Mouse (Mus musculus): ENCODE data around the gene Ninl. TPM values are rescaled to one million over a fixed set of nuclear protein-coding genes. Genes with fewer than 3 reads are reported as not detected.

The Ninl gene
- polyA plus RNA-seq, 1 experiment from 2014 or later: 8.4 TPM

- no peak overlapping the region for H3K4me3 ChIP-seq
- H3K27me3 ChIP-seq: no peaks in the 10 kb centered on the region
- H3K9ac ChIP-seq: no peak overlapping the region
- H3K9me3 ChIP-seq: no peaks in the 10 kb centered on the region
- no peak overlapping the region for H3K4me2 ChIP-seq
- WGBS: 79% methylated on average over 7 of the region's 7 CpGs
- H3K36me3 ChIP-seq: peaks cover 6% of the 10 kb centered on the region; the same call in 1 of the 2 replicates
- no peak for ATAC-seq (ENCODE audit: insufficient number of reproducible peaks, insufficient read depth, low FRiP score, low TSS enrichment, low read depth)
- H3K4me1 ChIP-seq: no peaks in the 10 kb centered on the region
- H3K27ac ChIP-seq: no peak overlapping the region
Observed at GRCm38 (mm10) chr2:150895691-150896252, 143.4 kb downstream of the Ninl start.

DNA sequence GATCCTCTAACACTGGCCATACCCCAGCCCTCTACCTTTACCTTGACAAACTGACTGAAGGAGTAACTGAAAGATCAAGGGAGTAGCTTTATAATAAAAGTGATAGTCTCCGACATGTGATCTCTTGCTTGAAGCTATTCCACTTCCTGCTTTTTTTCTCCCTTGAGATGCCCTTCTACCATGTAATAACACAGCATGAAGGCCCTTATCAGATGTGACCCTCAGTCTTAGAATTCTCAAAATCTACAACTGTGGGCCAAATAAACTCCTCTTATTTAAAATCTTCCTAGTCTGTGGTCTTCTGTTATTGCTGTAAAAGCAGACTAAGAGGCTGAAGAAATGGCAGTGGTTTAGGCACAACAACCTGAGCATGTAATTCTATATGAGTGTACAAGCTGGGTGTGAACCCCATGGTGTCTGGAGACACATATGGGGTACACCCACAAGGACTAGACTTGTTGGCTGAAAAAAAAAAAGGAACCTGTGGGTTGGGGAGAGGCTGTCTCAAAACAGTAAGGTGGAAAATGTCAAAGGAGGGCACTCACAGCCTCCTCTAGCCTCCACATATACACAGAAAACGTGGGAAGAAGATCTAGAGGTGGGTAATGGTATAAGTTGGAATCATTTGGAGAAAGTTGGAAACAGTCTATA, 144.4 kb downstream of the Ninl start:
- 86% methylated on average over 2 of the region's 2 CpGs for WGBS
- no peaks in the 10 kb centered on the region for H3K4me1 ChIP-seq
- ATAC-seq (ENCODE audit: insufficient number of reproducible peaks, insufficient read depth, low FRiP score, low TSS enrichment, low read depth): no peak

GRCm38 (mm10) chr2:150887370-150887769, 151.8 kb downstream of the Ninl start:
- no peaks in the 10 kb centered on the region for H3K27me3 ChIP-seq
- no peak overlapping the region for H3K4me2 ChIP-seq

More for the DNA sequence above, 144.4 kb downstream of the Ninl start:
- no peak overlapping the region for H3K27ac ChIP-seq
- H3K4me2 ChIP-seq: no peak overlapping the region
- H3K4me3 ChIP-seq: no peak overlapping the region
- H3K27me3 ChIP-seq: no peaks in the 10 kb centered on the region
- no peaks in the 10 kb centered on the region for H3K36me3 ChIP-seq
- H3K9me3 ChIP-seq: no peaks in the 10 kb centered on the region
- H3K9ac ChIP-seq: no peak overlapping the region

GRCm38 (mm10) chr2:150886315-150886714, 152.9 kb downstream of the Ninl start:
- H3K36me3 ChIP-seq: peaks cover 4% of the 10 kb centered on the region; the same call in 1 of the 2 replicates
- no peak for ATAC-seq (ENCODE audit: insufficient number of reproducible peaks, insufficient read depth, low FRiP score, low TSS enrichment, low read depth)
- no peaks in the 10 kb centered on the region for H3K27me3 ChIP-seq

More at GRCm38 (mm10) chr2:150887370-150887769, 151.8 kb downstream of the Ninl start:
- no peak for ATAC-seq (ENCODE audit: insufficient number of reproducible peaks, insufficient read depth, low FRiP score, low TSS enrichment, low read depth)
- H3K27ac ChIP-seq: no peak overlapping the region
- H3K4me1 ChIP-seq: no peaks in the 10 kb centered on the region
- H3K4me3 ChIP-seq: no peak overlapping the region
- H3K9ac ChIP-seq: no peak overlapping the region
- peaks cover 4% of the 10 kb centered on the region; the same call in 1 of the 2 replicates for H3K36me3 ChIP-seq
- H3K9me3 ChIP-seq: no peaks in the 10 kb centered on the region
- 80% methylated on average over 2 of the region's 2 CpGs for WGBS

GRCm38 (mm10) chr2:150885814-150886213, 153.4 kb downstream of the Ninl start:
- Histone ChIP-seq H3K27me3 (no peaks in the 10 kb centered on the region), H3K4me3 (no peak overlapping the region), H3K4me1 (no peaks in the 10 kb centered on the region), H3K27ac (no peak overlapping the region), H3K4me2 (no peak overlapping the region), H3K9me3 (no peaks in the 10 kb centered on the region), H3K9ac (no peak overlapping the region), H3K36me3 (peaks cover 4% of the 10 kb centered on the region; the same call in 1 of the 2 replicates)
- no peak for ATAC-seq (ENCODE audit: insufficient number of reproducible peaks, insufficient read depth, low FRiP score, low TSS enrichment, low read depth)
- WGBS: 83% methylated on average over 1 of the region's 1 CpGs

More at GRCm38 (mm10) chr2:150886315-150886714, 152.9 kb downstream of the Ninl start:
- no peaks in the 10 kb centered on the region for H3K4me1 ChIP-seq
- no peak overlapping the region for H3K4me2 ChIP-seq
- no peak overlapping the region for H3K4me3 ChIP-seq
- H3K27ac ChIP-seq: no peak overlapping the region
- H3K9me3 ChIP-seq: no peaks in the 10 kb centered on the region
- H3K9ac ChIP-seq: no peak overlapping the region

DNA sequence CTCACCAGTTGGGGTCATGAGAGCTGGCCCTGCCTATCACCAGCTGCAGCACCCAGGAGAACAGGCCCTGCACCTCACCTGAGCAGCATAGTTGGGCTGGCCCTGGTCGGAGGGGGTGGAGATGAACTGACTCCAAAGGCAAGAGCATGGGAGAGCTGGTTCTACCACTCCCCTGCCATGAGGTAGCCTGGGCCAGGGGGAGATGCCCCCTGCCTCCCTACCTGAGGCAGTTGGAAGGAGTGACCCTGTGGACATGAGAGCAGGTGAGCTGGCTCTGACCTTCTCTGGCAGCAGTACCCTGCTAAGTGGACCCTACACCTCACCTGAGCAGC, 154.4 kb downstream of the Ninl start:
- 55% methylated on average over 1 of the region's 1 CpGs for WGBS
- ATAC-seq (ENCODE audit: insufficient number of reproducible peaks, insufficient read depth, low FRiP score, low TSS enrichment, low read depth): peak; percentile 48; the same call in 1 of the 2 replicates
- Histone ChIP-seq H3K4me3 (no peak overlapping the region), H3K9ac (no peak overlapping the region), H3K9me3 (no peaks in the 10 kb centered on the region), H3K4me1 (no peaks in the 10 kb centered on the region), H3K27me3 (no peaks in the 10 kb centered on the region), H3K36me3 (peaks cover 4% of the 10 kb centered on the region; the same call in 1 of the 2 replicates), H3K4me2 (no peak overlapping the region), H3K27ac (no peak overlapping the region)

Other genes starting within 250 kb of the Ninl start
- gene Abhd12, start 134.6 kb downstream of the Ninl start, polyA plus RNA-seq (2015; fragmentation: Nextera tagmentation; extraction: Ambion mirVana): 68.2 and 69.5 TPM in 2 replicates
- gene Gins1, start 134.0 kb downstream of the Ninl start, polyA plus RNA-seq (2015; fragmentation: Nextera tagmentation; extraction: Ambion mirVana): 52.2 and 54.9 TPM in 2 replicates
- gene Nanp, start within 50 bp of the Ninl start, polyA plus RNA-seq (2015; fragmentation: Nextera tagmentation; extraction: Ambion mirVana): 52.5 and 53.9 TPM in 2 replicates
- not detected in 2 replicates for gene Gm14151, start 53.0 kb upstream of the Ninl start, polyA plus RNA-seq (2015; fragmentation: Nextera tagmentation; extraction: Ambion mirVana)
- not detected in 2 replicates for gene Gm14147, start 58.9 kb upstream of the Ninl start, polyA plus RNA-seq (2015; fragmentation: Nextera tagmentation; extraction: Ambion mirVana)

Measured in embryonic facial prominence, embryonic 13.5 days (tissue).